Mouse (Mus musculus): ENCODE data around the gene Prmt1. TPM values are rescaled to one million over a fixed set of nuclear protein-coding genes. Genes with fewer than 3 reads are reported as not detected.

Prmt1 gene
- polyA plus RNA-seq, 1 experiment from 2014 or later, result 658 TPM

DNA sequence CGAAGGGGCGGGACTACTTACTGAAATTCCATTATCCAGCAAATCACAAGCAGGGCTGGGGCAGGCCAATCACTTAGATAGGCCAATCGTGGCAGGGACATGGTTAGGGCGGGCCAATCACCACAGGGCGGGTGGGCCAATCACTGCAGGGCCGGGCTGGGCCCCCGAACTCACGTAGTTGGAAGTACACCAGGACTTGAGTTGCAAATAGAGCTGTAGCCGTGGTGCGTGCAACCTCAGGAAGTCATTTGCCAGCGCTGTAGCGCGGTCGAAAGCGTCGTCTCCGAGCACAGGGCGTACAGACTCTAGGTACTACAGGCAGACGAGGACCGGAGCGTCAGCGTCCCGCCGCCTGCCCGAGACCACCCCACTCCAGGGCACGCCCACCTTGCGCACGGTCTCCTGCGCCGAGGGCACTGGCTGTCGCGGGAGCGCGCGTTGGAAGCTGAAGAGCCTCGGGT lies 16.1 kb downstream of the Prmt1 start:
- peaks cover 27% of the 10 kb centered on the region for H3K36me3 ChIP-seq
- H3K9ac ChIP-seq (replicated peaks), result peak overlapping the region; percentile 48
- peak overlapping the region; percentile 68 for H3K4me2 ChIP-seq (replicated peaks)
- peak overlapping the region; percentile 83 for H3K27ac ChIP-seq (replicated peaks)
- no peaks in the 10 kb centered on the region for H3K27me3 ChIP-seq
- no peaks in the 10 kb centered on the region for H3K9me3 ChIP-seq
- peak overlapping the region; percentile 56 for H3K4me3 ChIP-seq
- peaks cover 34% of the 10 kb centered on the region for H3K4me1 ChIP-seq
- under 1% methylated on average over 36 of the region's 36 CpGs for WGBS
- peak; percentile 95 for ATAC-seq (ENCODE audit: low FRiP score, low read depth)

DNA sequence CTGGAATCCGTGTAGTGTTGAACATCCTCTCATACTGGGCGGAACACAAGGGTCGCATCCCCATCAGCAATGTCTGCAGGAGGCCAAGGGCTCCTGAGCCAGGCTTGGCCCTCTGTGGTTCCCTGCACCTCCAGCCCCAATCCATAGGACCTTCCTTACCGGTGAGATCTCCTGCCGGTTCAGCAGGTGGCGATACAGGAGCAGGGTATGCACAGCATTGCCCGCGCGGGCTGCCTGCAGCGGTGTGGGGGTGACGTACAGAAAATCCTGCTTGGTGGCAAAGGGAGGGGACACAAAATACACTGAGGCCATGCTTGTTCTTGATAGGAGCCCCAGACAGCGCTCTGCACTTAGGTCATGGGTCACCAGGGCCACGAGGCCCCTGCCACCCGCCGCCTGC lies 19.7 kb downstream of the Prmt1 start:
- ATAC-seq (ENCODE audit: low FRiP score, low read depth), result no peak

DNA sequence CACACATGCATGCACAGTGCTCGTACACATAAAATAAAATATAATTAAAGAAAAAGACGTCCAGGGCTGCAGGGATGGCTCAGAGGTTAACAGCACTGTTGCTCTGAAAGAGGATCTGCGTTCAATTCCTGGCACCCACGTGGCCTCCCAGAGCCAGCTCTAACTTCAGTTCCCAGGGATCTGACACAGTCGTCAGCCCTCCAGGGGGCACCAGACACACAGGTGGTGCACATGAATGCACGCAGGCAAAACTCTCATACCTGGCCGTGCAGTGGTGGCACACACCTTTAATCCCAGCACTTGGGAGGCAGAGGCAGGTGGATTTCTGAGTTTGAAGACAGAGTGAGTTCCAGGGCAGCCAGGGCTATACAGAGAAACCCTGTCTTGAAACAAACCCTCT lies 20.4 kb downstream of the Prmt1 start:
- Histone ChIP-seq H3K36me3 (peaks cover 62% of the 10 kb centered on the region), H3K27ac (replicated peaks) (no peak overlapping the region), H3K4me2 (replicated peaks) (no peak overlapping the region), H3K27me3 (no peaks in the 10 kb centered on the region), H3K9me3 (no peaks in the 10 kb centered on the region), H3K9ac (replicated peaks) (no peak overlapping the region), H3K4me3 (no peak overlapping the region), H3K4me1 (peaks cover 2% of the 10 kb centered on the region)
- no peak for ATAC-seq (ENCODE audit: low FRiP score, low read depth)
- WGBS, result 84% methylated on average over 7 of the region's 7 CpGs

More for the DNA sequence above, 19.7 kb downstream of the Prmt1 start:
- H3K27ac ChIP-seq (replicated peaks), result no peak overlapping the region
- no peaks in the 10 kb centered on the region for H3K27me3 ChIP-seq
- peaks cover 9% of the 10 kb centered on the region for H3K4me1 ChIP-seq
- H3K36me3 ChIP-seq, result peaks cover 56% of the 10 kb centered on the region
- H3K9ac ChIP-seq (replicated peaks), result no peak overlapping the region
- H3K9me3 ChIP-seq, result no peaks in the 10 kb centered on the region
- WGBS, result 77% methylated on average over 15 of the region's 15 CpGs
- H3K4me3 ChIP-seq, result no peak overlapping the region
- no peak overlapping the region for H3K4me2 ChIP-seq (replicated peaks)

DNA sequence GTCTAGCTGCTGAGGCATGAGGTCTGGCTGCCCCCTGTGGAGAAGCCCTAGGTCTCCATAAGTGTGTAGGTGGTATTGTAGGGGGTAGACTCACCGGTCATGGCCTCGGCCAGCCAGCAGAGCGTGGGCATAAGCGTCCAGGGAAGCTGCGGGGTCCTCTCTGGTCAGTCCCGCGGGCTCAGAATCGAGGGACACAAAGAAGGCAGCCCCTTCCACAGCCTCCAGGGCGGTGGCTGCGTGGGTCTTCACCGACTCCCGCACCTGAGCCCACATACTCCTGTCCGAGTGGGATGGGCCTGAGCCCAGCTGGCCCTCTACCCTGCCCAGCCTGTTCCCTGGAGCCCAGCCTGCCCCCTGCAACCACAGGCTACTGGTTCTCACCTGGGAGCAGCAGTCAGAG lies 21.4 kb downstream of the Prmt1 start:
- Histone ChIP-seq H3K27me3 (no peaks in the 10 kb centered on the region), H3K4me1 (no peaks in the 10 kb centered on the region), H3K4me3 (no peak overlapping the region), H3K27ac (replicated peaks) (no peak overlapping the region), H3K36me3 (peaks cover 68% of the 10 kb centered on the region), H3K9ac (replicated peaks) (no peak overlapping the region), H3K9me3 (no peaks in the 10 kb centered on the region), H3K4me2 (replicated peaks) (no peak overlapping the region)
- no peak for ATAC-seq (ENCODE audit: low FRiP score, low read depth)
- 93% methylated on average over 11 of the region's 13 CpGs for WGBS

DNA sequence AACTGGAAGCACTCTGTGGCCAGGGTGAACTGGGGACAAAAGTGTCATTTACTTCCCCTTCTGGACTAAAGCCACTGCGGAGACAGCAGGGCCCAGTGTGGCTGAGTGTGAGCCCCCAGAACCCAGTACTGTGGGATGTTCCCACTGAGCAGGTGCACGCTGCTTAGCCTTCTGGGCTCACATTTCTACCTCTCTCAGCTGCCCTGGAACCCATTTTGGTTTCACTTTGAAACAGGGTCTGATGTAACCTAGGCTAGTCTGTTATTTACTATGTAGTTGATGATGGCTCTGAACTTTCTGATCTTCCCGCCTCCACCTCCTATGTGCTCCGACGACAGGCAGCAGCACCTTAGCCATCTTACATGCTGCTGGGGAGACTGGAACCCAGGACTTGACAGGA lies 23.5 kb downstream of the Prmt1 start:
- peaks cover 78% of the 10 kb centered on the region for H3K36me3 ChIP-seq
- no peaks in the 10 kb centered on the region for H3K9me3 ChIP-seq
- no peak overlapping the region for H3K4me2 ChIP-seq (replicated peaks)
- WGBS, result 90% methylated on average over 5 of the region's 5 CpGs
- H3K27me3 ChIP-seq, result no peaks in the 10 kb centered on the region
- no peak for ATAC-seq (ENCODE audit: low FRiP score, low read depth)
- no peak overlapping the region for H3K4me3 ChIP-seq
- H3K27ac ChIP-seq (replicated peaks), result no peak overlapping the region
- H3K9ac ChIP-seq (replicated peaks), result no peak overlapping the region
- H3K4me1 ChIP-seq, result no peaks in the 10 kb centered on the region

- peaks cover 76% of the 10 kb centered on the region for H3K36me3 ChIP-seq
- H3K4me2 ChIP-seq (replicated peaks), result no peak overlapping the region
- H3K9me3 ChIP-seq, result no peaks in the 10 kb centered on the region
- no peaks in the 10 kb centered on the region for H3K27me3 ChIP-seq
- no peak overlapping the region for H3K27ac ChIP-seq (replicated peaks)
- no peaks in the 10 kb centered on the region for H3K4me1 ChIP-seq
- no peak overlapping the region for H3K4me3 ChIP-seq
- no peak for ATAC-seq (ENCODE audit: low FRiP score, low read depth)
- H3K9ac ChIP-seq (replicated peaks), result no peak overlapping the region
- WGBS, result 81% methylated on average over 8 of the region's 8 CpGs
Measured at GRCm38 (mm10) chr7:44962337-44962736, 24.0 kb downstream of the Prmt1 start.

DNA sequence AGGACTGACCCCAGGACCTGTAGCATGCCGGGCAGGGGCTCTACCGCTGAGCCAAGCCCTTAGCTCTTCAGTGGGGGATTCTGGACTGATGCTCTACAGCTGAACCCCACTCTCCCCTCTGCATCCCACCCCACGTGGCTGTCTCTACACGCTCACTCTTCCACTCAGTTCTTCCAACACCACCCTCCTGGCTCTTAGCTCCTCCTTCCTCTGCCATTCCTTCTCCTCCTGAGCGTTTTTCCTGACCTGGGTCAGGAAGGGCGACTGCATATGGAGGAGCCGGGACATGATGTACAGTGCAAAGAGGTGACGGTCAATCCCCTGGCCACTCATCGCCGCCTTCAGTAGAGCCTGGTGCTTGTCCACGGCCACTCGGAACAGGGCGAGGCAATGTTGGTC lies 25.9 kb downstream of the Prmt1 start:
- H3K36me3 ChIP-seq, result peaks cover 62% of the 10 kb centered on the region
- no peak overlapping the region for H3K4me2 ChIP-seq (replicated peaks)
- WGBS, result 91% methylated on average over 13 of the region's 13 CpGs
- H3K4me3 ChIP-seq, result no peak overlapping the region
- no peak for ATAC-seq (ENCODE audit: low FRiP score, low read depth)
- no peak overlapping the region for H3K9ac ChIP-seq (replicated peaks)
- no peaks in the 10 kb centered on the region for H3K9me3 ChIP-seq
- H3K4me1 ChIP-seq, result no peaks in the 10 kb centered on the region
- H3K27ac ChIP-seq (replicated peaks), result no peak overlapping the region
- no peaks in the 10 kb centered on the region for H3K27me3 ChIP-seq

DNA sequence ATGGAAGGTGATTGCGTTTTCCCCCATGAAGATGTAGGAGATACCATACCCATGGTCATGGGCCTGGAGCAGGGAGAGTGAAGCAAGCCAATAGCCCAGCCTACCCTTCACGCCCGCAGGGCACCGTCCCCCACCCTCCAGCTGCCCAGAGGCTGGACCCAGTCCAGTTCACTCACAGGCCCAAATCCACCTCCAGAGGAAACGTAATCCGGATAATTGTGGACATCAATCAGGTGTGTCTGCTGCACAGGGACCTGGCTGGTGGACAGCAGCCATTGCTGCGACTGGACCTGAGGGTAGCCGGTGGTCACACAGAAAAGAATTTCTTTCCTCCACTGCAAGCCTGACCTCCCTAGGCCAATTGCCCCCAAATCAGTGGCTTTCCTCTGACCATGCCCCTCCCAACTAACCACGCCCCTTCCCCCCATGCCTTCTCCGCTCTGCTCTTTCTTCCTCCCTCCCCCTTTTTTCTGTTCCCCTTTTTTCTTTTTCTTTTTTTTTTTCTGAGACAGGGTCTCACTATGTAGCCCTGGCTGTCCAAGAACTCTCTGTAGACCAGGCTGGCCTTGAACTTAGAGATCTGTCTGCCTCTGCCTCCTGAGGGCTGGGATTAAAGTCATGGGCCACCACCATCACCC lies 26.4 kb downstream of the Prmt1 start:
- ATAC-seq (ENCODE audit: low FRiP score, low read depth), result no peak
- Histone ChIP-seq H3K27me3 (no peaks in the 10 kb centered on the region), H3K9ac (replicated peaks) (no peak overlapping the region), H3K4me2 (replicated peaks) (no peak overlapping the region), H3K9me3 (no peaks in the 10 kb centered on the region), H3K27ac (replicated peaks) (no peak overlapping the region), H3K4me1 (no peaks in the 10 kb centered on the region), H3K36me3 (peaks cover 57% of the 10 kb centered on the region), H3K4me3 (no peak overlapping the region)
- WGBS, result 90% methylated on average over 10 of the region's 10 CpGs

DNA sequence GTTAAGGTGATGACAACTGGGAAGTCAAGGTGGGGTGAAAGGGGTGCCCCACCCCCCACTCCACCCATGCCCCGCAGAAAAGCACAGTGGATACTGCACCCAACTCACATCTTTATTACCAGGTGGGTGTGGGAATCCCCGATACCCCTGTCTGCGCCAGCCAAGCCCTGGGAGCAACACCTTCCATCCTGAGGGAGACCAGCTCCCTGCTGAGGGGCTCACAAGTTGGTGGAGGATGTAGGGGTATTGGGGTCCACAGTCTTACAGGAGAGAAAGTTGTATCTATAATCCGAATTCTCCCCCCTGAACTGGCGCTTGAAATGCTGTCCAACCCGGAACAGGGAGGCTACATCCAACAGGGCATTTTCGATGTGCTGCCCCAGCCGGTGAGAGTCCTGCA lies 27.1 kb downstream of the Prmt1 start:
- ATAC-seq (ENCODE audit: low FRiP score, low read depth), result no peak
- peaks cover 50% of the 10 kb centered on the region for H3K36me3 ChIP-seq
- WGBS, result 88% methylated on average over 8 of the region's 8 CpGs

GRCm38 (mm10) chr7:44958208-44958607 lies 28.2 kb downstream of the Prmt1 start:
- H3K4me2 ChIP-seq (replicated peaks), result no peak overlapping the region
- H3K9ac ChIP-seq (replicated peaks), result no peak overlapping the region
- WGBS, result 64% methylated on average over 7 of the region's 7 CpGs
- no peak overlapping the region for H3K27ac ChIP-seq (replicated peaks)
- ATAC-seq (ENCODE audit: low FRiP score, low read depth), result no peak
- H3K4me1 ChIP-seq, result no peaks in the 10 kb centered on the region
- no peak overlapping the region for H3K4me3 ChIP-seq
- no peaks in the 10 kb centered on the region for H3K9me3 ChIP-seq
- H3K36me3 ChIP-seq, result peaks cover 42% of the 10 kb centered on the region
- H3K27me3 ChIP-seq, result no peaks in the 10 kb centered on the region

More for the DNA sequence above, 27.1 kb downstream of the Prmt1 start:
- H3K27me3 ChIP-seq, result no peaks in the 10 kb centered on the region
- no peak overlapping the region for H3K4me2 ChIP-seq (replicated peaks)
- no peaks in the 10 kb centered on the region for H3K4me1 ChIP-seq
- no peak overlapping the region for H3K4me3 ChIP-seq
- no peak overlapping the region for H3K27ac ChIP-seq (replicated peaks)
- H3K9me3 ChIP-seq, result no peaks in the 10 kb centered on the region
- H3K9ac ChIP-seq (replicated peaks), result no peak overlapping the region

DNA sequence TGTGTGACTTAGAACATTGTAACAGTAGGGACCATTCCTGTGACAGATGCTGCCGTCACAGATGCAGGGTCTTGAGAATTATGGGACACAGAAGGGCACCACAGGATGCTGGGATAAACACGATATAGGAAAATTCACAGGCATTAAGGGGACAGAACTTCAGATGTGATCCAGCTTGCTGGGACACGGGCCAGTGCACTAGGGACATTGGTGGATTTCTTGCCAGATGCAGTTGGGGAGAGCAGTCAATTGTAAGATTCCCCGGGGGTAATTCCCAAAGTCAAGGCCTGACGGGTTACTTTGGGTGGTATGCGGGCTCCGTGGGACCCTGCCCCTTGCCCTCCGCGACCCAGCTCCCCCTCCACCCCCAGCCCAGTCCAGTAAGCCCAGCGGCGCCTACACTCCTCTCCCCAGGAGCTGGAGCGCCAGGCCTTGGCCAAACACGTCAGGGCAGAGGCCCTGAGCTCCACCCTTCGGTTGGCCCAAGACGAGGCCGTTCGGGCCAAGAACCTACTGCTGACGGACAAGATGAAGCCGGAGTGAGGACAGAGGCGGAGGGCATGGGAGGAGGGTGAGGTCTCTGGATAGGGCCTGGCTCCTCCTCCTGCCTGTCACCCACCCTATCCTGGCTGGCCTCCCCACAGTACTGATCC lies 29.1 kb downstream of the Prmt1 start:
- ATAC-seq (ENCODE audit: low FRiP score, low read depth), result no peak
- peaks cover 4% of the 10 kb centered on the region for H3K27me3 ChIP-seq
- no peak overlapping the region for H3K27ac ChIP-seq (replicated peaks)
- H3K9ac ChIP-seq (replicated peaks), result no peak overlapping the region
- H3K4me1 ChIP-seq, result peaks cover 6% of the 10 kb centered on the region; the same call in 1 of the 2 replicates
- peaks cover 33% of the 10 kb centered on the region for H3K36me3 ChIP-seq
- no peak overlapping the region for H3K4me2 ChIP-seq (replicated peaks)
- no peaks in the 10 kb centered on the region for H3K9me3 ChIP-seq
- WGBS, result 77% methylated on average over 20 of the region's 20 CpGs
- no peak overlapping the region for H3K4me3 ChIP-seq

- Histone ChIP-seq H3K9me3 (no peaks in the 10 kb centered on the region), H3K36me3 (peaks cover 24% of the 10 kb centered on the region), H3K4me2 (replicated peaks) (no peak overlapping the region), H3K27me3 (peaks cover 15% of the 10 kb centered on the region), H3K9ac (replicated peaks) (no peak overlapping the region), H3K4me3 (no peak overlapping the region), H3K27ac (replicated peaks) (no peak overlapping the region), H3K4me1 (peaks cover 13% of the 10 kb centered on the region; the same call in 1 of the 2 replicates)
- no peak for ATAC-seq (ENCODE audit: low FRiP score, low read depth)
- 58% methylated on average over 6 of the region's 6 CpGs for WGBS
Measured at GRCm38 (mm10) chr7:44956266-44956665, 30.1 kb downstream of the Prmt1 start.

Data from midbrain, embryonic 12.5 days (tissue).